Mouse (Mus musculus): ENCODE results near the gene Cpsf4l. TPM values are rescaled to one million over a fixed set of nuclear protein-coding genes. Genes with fewer than 3 reads are reported as not detected.

Gene Cpsf4l
- total RNA-seq, 2 experiments from 2014 or later, result not detected

- peak; percentile 51 to 61 for DNase-seq
- intact Hi-C loops (cut with DNase I), result loop anchor here (2.0 to 5.0 kb wide), 3 partner anchors 33 to 161 kb away; partner anchors contain the start of genes D11Wsu47e and Fam104a
Observed at GRCm38 (mm10) chr11:113649353-113650210, 60.2 kb downstream of the Cpsf4l start, which contains the start of gene Slc39a11. TSS of gene Slc39a11 (minus strand) at chr11:113650079.

GRCm38 (mm10) chr11:113648690-113649352 lies 61.0 kb downstream of the Cpsf4l start, which contains the start of gene Cog1:
TSS of gene Cog1 (plus strand) at chr11:113649169.
- intact Hi-C loops (cut with DNase I), result loop anchor here (2.0 to 5.0 kb wide), 2 partner anchors 33 to 162 kb away; partner anchors contain the start of genes D11Wsu47e and Fam104a
- DNase-seq, result no peak

Other genes starting within 250 kb of the Cpsf4l start
- not detected for gene Sstr2, start 90.7 kb downstream of the Cpsf4l start, total RNA-seq (2021)
- gene Cog1, start 60.8 kb downstream of the Cpsf4l start, total RNA-seq (2021), result 10 to 100 TPM; 18.2 to 18.9 TPM
- gene Slc39a11, start 59.9 kb downstream of the Cpsf4l start, total RNA-seq (2021), result 1 to 10 TPM; 2.4 to 2.8 TPM
- gene Fam104a, start 25.9 kb downstream of the Cpsf4l start, total RNA-seq (2021), result 10 to 100 TPM; 26.7 to 27.6 TPM
- 1 to 10 TPM; 3.4 to 3.8 TPM for gene D11Wsu47e, start 25.6 kb downstream of the Cpsf4l start, total RNA-seq (2021)
- 1 to 10 TPM; 4.9 to 6.8 TPM for gene Cdc42ep4, start 41.9 kb upstream of the Cpsf4l start, total RNA-seq (2021)